Comparison of ENCODE assay signal across 8 mouse cellular contexts in the genomic region with DNA sequence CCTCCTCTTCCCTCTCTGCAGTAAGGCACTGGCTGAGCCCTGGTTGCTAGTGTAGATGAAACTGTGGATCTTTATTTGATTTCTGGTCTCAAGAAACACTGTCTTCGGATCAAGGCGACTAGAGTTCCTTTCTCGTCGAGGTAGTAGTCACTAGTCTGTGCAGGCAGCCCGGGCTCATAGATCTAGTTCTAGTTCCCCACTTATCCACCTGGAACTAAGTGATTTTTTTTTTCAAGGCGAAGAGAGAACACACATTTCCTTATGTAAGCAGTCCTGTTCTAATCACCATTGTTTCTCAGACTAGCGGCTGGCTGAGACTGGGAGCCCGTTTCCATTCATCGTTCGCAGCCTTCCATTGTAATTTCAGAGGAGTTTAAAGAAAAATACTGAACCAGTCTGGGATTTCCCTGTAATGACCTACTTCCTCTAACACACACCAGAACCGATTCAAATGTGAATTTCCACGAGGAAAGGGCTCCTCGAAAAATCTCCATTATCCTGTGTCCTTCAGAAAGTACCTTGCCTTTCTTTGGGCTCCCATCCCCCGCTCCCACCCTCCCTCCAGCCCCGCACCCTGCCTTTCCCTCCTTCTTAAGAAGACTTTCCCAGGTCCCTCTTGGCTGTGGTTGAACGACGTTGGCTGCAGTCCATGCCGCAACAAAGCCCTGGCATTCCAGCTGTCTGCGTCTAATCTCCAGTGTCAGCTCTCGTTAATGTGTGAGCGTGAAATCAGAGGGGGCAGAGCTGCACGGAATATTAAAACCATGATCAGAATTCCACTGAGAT.
DNase-seq lines count a peak whose midpoint lies in the region; ATAC-seq and TF ChIP-seq lines count a peak whose summit lies in the region.

No protein-coding gene starts in this region.

- POLR2A ChIA-PET in Patski (lab: Charles Lee) = interaction anchor here (0.9 to 1.6 kb wide), 4 partner anchors 81 to 189 kb away, joined by 3 to 6 read pairs (median 4); no protein-coding TSS in a partner anchor

- CTCF ChIA-PET in Patski (lab: Charles Lee) = interaction anchor here (1.1 kb wide), 1 partner anchor 15 kb away, joined by 3 read pairs; no protein-coding TSS in a partner anchor

- H3K27me3 ChIP-seq in Patski = no peaks in the 10 kb centered on the region

- no peak for TF ChIP-seq CTCF in Patski (IDR thresholded peaks at IDR 0.05)
- no peak for TF ChIP-seq CTCF in left cerebral cortex, adult 2 months (IDR thresholded peaks at IDR 0.05)

- peak; percentile 80 for ATAC-seq in Patski

- H3K27ac ChIP-seq in left cerebral cortex, adult 2 months = peak overlapping the region; percentile 95

- peak; percentile 85 for DNase-seq in Patski (ENCODE audit: low read depth, low spot score)
- peak; percentile 61 to 69 for DNase-seq in cerebellum, postnatal 14 days
- DNase-seq in frontal cortex, postnatal 25 days (ENCODE audit: low spot score in 2 of 2) = peak; percentile 58 to 62
- DNase-seq in hindlimb bud, embryonic 11.5 days (ENCODE audit: extremely low spot score, low read depth, low spot score) = peak; percentile 14
- peak; percentile 67 to 77 for DNase-seq in left cerebral cortex, adult 2 months (ENCODE audit: extremely low spot score in 1 of 2, low spot score in 2 of 2)
- peak; percentile 20 for DNase-seq in lung, postnatal 25 days (ENCODE audit: low spot score)
- peak; percentile 73 for DNase-seq in right cerebral cortex, postnatal 14 days
- no peak for DNase-seq in spleen, postnatal 14 days (ENCODE audit: low spot score in 2 of 2)

- intact Hi-C loops in left cerebral cortex, adult 2 months (cut with DNase I) = loop anchor here (1.0 to 5.0 kb wide), 5 partner anchors 123 to 215 kb away; no protein-coding TSS in a partner anchor

- peak overlapping the region; percentile 44 for H3K4me3 ChIP-seq in left cerebral cortex, adult 2 months

- in situ Hi-C loops in Patski (cut with MboI; ENCODE audit: low pct_unique_long_range_greater_than_20kb) = loop anchor here (5.0 to 10.0 kb wide), 4 partner anchors 148 to 511 kb away; no protein-coding TSS in a partner anchor

Comparison
In these comparisons a context has a peak if more than half of its experiments do, and no peak if none do; other contexts are left out.
1. DNase-seq: peak in Patski (single experiment), cerebellum, postnatal 14 days (2 of 2), frontal cortex, postnatal 25 days (2 of 2), hindlimb bud, embryonic 11.5 days (single experiment), left cerebral cortex, adult 2 months (2 of 2), lung, postnatal 25 days (single experiment) and right cerebral cortex, postnatal 14 days (single experiment); none in spleen, postnatal 14 days (0 of 2).